Mouse (Mus musculus) G1E (cell line): ENCODE results near the gene Stard13. TPM values are rescaled to one million over a fixed set of nuclear protein-coding genes. Genes with fewer than 3 reads are reported as not detected.

Experiments
- ATAC-seq: 2 replicates; pipeline ENCODE4 v1.8.0; 2016; ENCODE audit warnings: mild to moderate bottlenecking; ENCODE audit not compliant: insufficient number of reproducible peaks, poor library complexity, low FRiP score, severe bottlenecking; ENCODE audit errors: extremely low read depth
- DNase-seq: peaks from one replicate; pipeline ENCODE4 v3.0.0; 2012; ENCODE audit warnings: low spot score
- H3K27me3 ChIP-seq: 2 replicates; pipeline ENCODE4 v1.6.1; 2012; ENCODE audit warnings: mild to moderate bottlenecking, low read length, inconsistent platforms; ENCODE audit not compliant: insufficient read depth
- H3K36me3 ChIP-seq: replicated peaks from 2 replicates; pipeline ENCODE3; 2012; ENCODE audit warnings: mild to moderate bottlenecking, inconsistent platforms
- H3K4me1 ChIP-seq: 2 replicates; pipeline ENCODE4 v1.6.1; 2012; ENCODE audit warnings: low read depth, low read length, inconsistent platforms, mixed read lengths; ENCODE audit not compliant: insufficient read depth
- H3K4me3 ChIP-seq: 2 replicates; pipeline ENCODE4 v1.5.1; 2012; ENCODE audit warnings: low read depth, mild to moderate bottlenecking, inconsistent platforms, low read length, moderate library complexity, mixed read lengths
- H3K9me3 ChIP-seq: replicated peaks from 2 replicates; pipeline ENCODE4 v1.6.1; 2012; ENCODE audit warnings: inconsistent platforms
- CTCF ChIP-seq: IDR thresholded peaks from 2 replicates; pipeline ENCODE4 v1.5.1; 2012; ENCODE audit warnings: low read depth, low read length, inconsistent platforms, mixed read lengths
- GATA1 ChIP-seq: IDR thresholded peaks from 2 replicates; pipeline ENCODE4 v1.6.1; 2012; ENCODE audit warnings: borderline replicate concordance, low read length, inconsistent platforms, mixed read lengths
- GATA2 ChIP-seq: IDR thresholded peaks from 2 replicates; pipeline ENCODE4 v1.6.1; 2012; ENCODE audit warnings: low read depth, low read length, inconsistent platforms, borderline replicate concordance
- POLR2AphosphoS5 ChIP-seq: IDR thresholded peaks from 2 replicates; pipeline ENCODE4 v1.6.1; 2012; ENCODE audit warnings: low read depth, low read length, inconsistent platforms; ENCODE audit not compliant: insufficient replicate concordance
- TAL1 ChIP-seq: conservative IDR thresholded peaks from 2 replicates; pipeline ENCODE4 v1.6.1; 2012; ENCODE audit warnings: low read depth, low read length, inconsistent platforms, mixed read lengths
- polyA plus RNA-seq: library from polyadenylated mRNA; stranded (reverse); fragments of >175 nt; gene quantifications from 2 replicates; pipeline ENCODE4 v1.2.3, GENCODE M21; 2012
- total RNA-seq, 2 experiments: library from RNA; stranded (forward) in 1 of 2; stranded (reverse) in 1 of 2; fragments of 200-1000 nt in 1 of 2; fragments of >200 nt in 1 of 2; fragmentation: Nextera tagmentation in 1 of 2; gene quantifications; 2 replicates each; pipeline ENCODE4 v1.2.3; 2014 to 2017

The Stard13 gene
- total and polyA plus RNA-seq, 3 experiments = 0.05 TPM; not detected in 2

DNA sequence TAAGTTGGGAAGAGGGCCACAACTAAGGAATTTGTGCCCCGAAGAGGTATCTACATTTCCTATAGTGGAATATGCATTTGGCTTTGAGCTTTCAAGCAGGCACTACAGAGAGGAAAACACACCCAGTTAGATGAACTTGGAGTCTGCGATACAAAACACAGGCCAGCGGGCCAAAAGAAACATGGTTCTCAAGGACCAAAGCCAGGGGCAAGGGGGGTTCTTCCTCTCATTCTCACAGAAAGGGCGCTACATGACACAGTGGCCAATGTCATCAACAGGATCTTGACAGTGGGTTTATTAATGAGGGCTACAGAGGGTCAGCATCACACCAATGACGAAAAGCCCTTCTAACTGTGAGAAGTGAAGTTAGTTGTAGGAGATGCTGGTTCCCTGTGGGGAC is 175.9 kb downstream of the Stard13 start:
- no peak for DNase-seq
- ATAC-seq = no peak
- Histone ChIP-seq H3K9me3 (peaks cover 46% of the 10 kb centered on the region), H3K4me1 (no peaks in the 10 kb centered on the region), H3K27me3 (no peaks in the 10 kb centered on the region), H3K36me3 (no peaks in the 10 kb centered on the region), H3K4me3 (no peak overlapping the region)
- TF ChIP-seq POLR2AphosphoS5 (no peak), CTCF (no peak), GATA2 (no peak), TAL1 (no peak), GATA1 (no peak)

DNA sequence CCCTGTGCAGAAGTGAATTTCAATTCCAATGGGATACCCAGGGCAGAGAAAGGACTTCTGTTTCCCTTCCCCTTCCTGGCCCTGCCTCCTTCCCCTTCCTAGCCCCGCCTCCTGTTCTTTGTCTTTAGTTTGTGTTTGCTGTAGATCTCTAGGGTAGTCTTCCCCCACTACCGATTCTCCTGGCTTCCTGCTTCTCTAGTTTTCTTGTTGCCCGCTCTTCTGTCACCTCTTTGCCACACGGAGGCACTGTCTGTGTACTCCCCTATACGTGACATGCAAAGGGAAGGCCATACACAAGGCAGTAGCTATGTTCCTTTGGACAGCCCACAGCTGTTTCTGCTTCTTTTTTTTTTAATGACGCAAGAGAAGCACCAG is 176.7 kb downstream of the Stard13 start:
- no peaks in the 10 kb centered on the region for H3K4me1 ChIP-seq
- H3K27me3 ChIP-seq = no peaks in the 10 kb centered on the region
- ATAC-seq (no peak), DNase-seq (no peak)
- H3K4me3 ChIP-seq = no peak overlapping the region
- H3K9me3 ChIP-seq = peaks cover 44% of the 10 kb centered on the region
- H3K36me3 ChIP-seq = no peaks in the 10 kb centered on the region
- TF ChIP-seq GATA2 (no peak), GATA1 (no peak), POLR2AphosphoS5 (no peak), CTCF (no peak), TAL1 (no peak)

DNA sequence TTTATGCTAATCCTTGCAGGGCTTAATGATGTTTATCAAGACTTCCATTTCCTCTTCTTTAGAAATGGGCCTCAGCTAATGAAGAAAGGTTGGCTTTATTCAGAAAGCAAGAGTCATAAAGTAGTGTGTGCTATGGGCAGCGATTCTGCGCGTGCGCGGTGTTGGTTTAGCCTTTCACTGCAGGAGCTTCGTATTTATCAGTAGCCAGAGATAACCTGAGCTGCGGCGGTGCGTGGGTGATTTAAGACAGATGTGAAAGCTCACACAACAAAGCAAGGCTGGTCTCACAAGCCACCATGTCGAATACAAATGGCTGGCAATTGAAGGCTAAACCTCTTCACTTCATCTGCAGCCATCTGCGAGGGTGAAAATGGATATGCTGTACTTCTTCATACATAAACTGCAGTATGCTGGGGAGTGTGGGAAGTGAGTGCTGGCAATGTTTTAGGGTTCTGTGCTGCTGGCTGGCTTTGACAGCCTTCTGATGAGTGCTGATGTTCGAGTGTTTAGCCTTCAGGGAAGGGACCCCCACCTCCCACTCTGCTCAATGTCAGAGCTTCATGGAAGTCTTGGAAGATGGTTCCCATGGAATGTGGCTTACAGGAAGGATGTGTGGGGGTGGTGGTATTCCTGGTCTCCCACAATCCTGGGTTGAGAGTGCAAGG is 177.2 kb downstream of the Stard13 start:
- TF ChIP-seq GATA2 = no peak
- no peak for TF ChIP-seq GATA1
- no peak for TF ChIP-seq CTCF
- no peak for TF ChIP-seq TAL1
- TF ChIP-seq POLR2AphosphoS5 = no peak
- Histone ChIP-seq H3K27me3 (no peaks in the 10 kb centered on the region), H3K36me3 (no peaks in the 10 kb centered on the region), H3K9me3 (peaks cover 40% of the 10 kb centered on the region), H3K4me1 (no peaks in the 10 kb centered on the region), H3K4me3 (no peak overlapping the region)
- DNase-seq = no peak
- no peak for ATAC-seq

DNA sequence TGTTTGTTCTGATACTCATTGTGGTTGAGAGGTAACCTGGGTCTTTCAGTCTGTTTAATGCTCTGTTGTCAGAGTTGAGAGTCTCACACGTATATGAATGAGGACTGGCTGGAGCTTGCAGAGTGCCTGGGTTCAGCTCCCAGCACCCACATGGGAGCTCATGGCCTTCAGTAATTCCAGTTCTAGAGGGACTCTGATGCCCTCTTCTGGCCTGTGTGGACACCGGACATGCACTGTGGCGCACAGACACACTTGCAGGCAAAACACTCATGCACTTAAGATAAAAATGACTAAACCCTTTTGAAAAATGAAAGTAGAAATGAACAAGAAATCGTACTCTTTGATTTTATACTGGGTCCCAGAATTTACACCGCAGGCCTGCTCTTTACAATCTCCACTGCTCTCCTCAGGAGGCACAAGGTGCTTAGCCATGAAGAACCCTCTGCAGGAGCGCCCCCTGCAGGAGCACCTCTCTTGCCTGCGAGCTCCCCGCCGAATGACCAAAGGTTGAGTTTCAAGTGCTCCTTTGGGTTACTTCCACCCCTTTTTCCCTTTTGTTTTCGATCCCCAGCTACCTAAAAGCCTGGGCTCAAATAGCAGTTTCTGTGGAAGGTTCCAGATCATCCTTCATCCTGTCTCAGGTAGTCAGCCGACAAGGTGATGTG is 178.1 kb downstream of the Stard13 start:
- no peaks in the 10 kb centered on the region for H3K4me1 ChIP-seq
- H3K36me3 ChIP-seq = no peaks in the 10 kb centered on the region
- H3K4me3 ChIP-seq = no peak overlapping the region
- peaks cover 39% of the 10 kb centered on the region for H3K9me3 ChIP-seq
- DNase-seq = no peak
- no peak for ATAC-seq
- no peaks in the 10 kb centered on the region for H3K27me3 ChIP-seq
- no peak for TF ChIP-seq POLR2AphosphoS5
- no peak for TF ChIP-seq GATA2
- no peak for TF ChIP-seq GATA1
- no peak for TF ChIP-seq CTCF
- no peak for TF ChIP-seq TAL1

DNA sequence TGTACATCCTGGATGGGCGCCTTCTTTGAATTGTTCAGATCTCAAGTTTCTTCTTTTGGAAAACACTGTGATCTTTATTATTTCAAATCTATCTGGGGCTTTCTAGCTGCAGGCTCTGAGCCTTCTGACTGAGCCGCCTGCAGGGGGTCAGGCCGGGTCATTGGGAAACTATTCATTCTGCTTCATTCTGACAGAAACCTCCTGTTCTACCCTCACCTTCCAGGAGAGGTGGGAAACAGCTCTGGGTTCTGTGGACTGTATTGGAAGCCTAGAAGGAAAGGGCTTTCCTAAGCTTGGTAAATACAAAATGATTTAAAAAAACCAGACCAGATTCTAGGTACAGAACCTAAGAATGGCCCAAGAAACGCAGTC is 178.9 kb downstream of the Stard13 start:
- Histone ChIP-seq H3K9me3 (peaks cover 40% of the 10 kb centered on the region), H3K4me1 (no peaks in the 10 kb centered on the region)

DNA sequence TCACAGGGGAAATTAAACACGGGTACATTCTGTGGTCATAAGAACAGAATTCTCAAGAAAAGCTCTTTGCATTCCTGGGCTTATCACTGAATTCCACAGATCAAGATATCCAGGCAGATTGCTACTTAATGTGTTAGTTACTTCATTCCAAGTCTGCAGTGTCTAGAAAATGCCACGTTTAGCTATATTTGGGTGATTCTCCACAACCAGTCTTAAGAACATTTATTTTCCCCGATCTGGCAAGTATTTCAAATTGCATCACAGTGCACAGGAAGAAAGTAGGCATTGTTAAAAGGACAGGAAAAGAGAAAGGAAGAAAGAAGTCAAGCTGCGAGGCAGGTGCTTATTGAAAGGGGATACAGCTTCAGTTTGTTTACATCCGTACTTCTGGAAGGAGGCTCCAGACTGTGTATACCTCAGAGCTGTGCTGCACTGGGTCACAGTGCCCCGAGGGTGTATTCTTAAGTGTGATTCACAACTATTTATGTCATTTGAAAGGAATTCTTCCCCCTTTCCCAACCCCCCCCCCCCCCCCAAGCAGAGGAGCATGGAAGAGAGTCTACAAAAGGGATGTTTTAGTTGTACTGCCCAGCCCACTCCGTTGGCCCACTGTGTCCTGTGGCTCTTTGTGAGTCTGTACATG is 179.4 kb downstream of the Stard13 start:
- no peak for DNase-seq
- Histone ChIP-seq H3K4me1 (no peaks in the 10 kb centered on the region), H3K27me3 (no peaks in the 10 kb centered on the region), H3K4me3 (no peak overlapping the region), H3K36me3 (no peaks in the 10 kb centered on the region), H3K9me3 (peaks cover 40% of the 10 kb centered on the region)
- TF ChIP-seq GATA1 (no peak), POLR2AphosphoS5 (no peak), GATA2 (no peak), CTCF (no peak), TAL1 (no peak)
- ATAC-seq = no peak

More for the DNA sequence above, 178.9 kb downstream of the Stard13 start:
- DNase-seq (no peak), ATAC-seq (no peak)
- TF ChIP-seq TAL1 (no peak), GATA1 (no peak), POLR2AphosphoS5 (no peak), GATA2 (no peak), CTCF (no peak)
- no peaks in the 10 kb centered on the region for H3K27me3 ChIP-seq
- H3K4me3 ChIP-seq = no peak overlapping the region
- no peaks in the 10 kb centered on the region for H3K36me3 ChIP-seq
